Mouse (Mus musculus) spleen, adult 12 weeks (tissue): ENCODE data around the gene Hoxa3.

Experiments
- DNase-seq: peaks from one replicate; pipeline ENCODE4 v3.0.0; 2022; ENCODE audit warnings: low spot score

Hoxa3 gene

DNA sequence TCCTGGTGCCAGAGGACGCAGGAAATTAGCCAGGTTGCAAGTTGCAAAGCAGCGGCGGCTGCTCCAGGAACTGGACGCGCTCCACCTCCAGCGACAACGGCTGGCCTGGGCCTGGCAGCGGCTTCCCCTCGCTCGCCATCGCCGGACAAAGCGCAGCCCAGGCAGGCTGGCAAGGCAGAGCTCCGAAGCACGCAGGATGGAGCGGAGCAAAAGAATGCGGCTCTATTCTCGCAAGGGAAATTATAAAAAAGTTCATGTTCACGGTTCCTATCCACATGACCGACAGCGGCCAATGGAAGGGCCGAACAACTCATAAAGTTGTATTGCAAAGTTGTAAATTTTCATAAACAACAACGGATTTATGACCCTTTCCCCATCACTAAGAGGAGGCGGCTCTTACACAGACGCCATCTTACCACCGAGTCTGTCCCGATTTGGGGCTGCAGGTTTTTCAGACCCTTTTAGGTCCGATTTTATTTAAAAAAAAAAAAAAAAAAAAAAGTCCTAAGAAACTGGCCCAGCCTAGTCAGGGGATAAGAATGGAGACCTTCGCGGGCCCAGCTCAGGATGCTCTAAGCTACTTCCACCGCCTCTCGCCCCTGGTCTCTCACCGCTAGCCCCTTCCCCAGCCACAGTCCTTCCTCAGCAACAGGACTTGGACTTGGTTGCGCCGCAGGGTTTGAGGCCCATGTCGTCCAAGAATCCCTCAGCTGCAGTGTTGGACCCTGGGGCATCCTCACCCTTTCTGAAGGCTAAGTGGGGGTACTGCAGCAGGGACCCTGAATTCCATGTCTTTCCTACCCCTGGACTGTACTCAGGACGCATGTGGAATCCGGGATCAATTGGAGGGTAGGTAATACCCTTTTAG, at the start of gene Hoxa3, which contains the start of gene Gm28308:
TSS of gene Hoxa3 (minus strand) at position 218 of the 868 bp plus-strand sequence.
TSS of gene Gm28308 (minus strand) at position 221 of the 868 bp plus-strand sequence.
- DNase-seq: no peak

DNA sequence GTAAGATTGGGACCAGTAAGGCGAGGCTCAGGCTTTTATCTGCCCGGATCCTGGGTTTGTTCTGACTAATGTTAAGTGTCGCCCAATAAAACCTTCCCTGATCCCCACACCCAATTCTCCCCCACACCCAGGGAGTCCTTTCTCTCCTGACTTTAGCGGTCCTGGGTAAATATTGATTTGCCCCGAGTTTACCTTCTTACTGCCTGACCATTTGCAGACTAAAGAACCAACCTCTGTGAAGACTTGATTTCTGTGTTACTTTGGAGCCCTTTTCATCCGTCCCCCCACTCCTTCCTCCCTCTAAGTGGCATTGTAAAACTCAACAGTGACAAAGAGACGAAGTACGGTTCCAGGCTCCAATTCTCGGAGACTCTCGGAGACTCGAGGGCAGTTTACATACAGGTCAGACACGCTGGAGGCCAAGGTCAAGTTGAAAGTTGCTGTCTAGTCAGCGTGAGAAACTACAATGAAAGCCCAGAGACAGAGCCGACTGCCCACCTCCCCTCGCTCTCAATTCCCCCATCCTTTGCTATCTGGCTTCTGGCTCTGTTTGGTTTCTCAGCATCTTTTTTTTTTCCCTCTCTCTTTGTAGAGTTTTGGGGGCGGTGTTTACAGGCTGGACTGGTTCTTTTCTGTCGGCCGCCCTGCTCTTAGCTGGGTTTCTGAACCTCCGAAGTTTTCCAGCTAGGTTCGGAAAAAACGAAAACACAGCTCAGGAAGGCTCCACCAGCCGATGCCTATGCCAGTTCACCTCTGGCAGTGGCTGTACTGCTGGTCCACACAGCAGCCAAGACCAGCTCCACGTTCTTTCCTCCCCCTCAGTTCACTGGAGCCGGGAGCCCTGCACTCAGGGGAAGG, 49.6 kb upstream of the Hoxa3 start:
- no peak for DNase-seq

DNA sequence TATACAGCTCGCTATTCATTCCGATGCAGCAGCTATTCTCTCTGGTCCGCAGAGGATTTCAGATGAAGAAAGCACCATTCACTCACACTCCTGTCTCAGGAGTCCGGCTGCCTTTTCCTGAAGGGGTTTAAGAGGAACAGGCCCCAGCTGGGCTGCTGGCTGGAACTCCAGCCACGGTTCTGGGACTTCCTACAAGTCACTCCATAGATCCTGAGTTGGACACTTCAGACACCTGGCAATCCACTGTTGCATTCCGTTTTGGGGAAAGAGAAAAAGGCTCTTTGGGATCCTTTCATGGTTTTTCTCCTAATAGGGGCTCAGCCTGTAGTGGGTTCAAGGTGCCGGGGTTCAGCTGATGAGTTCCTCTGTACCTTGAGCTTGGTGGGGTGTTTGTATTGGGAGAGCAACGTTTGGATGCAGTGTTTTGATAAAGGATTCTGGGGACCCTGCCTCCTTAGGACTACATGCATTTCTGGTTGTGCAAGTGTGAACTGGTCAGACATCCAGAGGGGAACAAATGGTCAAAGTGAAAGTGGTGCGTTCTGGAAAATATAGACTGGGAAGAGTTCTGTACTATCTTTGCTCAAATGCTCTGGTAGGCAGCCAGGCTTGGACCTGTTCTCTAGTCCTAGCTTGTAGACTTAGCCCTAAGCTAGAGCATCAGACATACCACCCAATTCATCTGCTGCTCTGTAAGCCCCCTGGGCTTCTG, 48.8 kb upstream of the Hoxa3 start:
- no peak for DNase-seq

- no peak for DNase-seq
Observed at GRCm38 (mm10) chr6:52260654-52261575, 47.8 kb upstream of the Hoxa3 start, which contains the start of gene Hoxa13. Hoxa13 (minus strand) TSS chr6:52260880.

- DNase-seq: no peak
Observed at GRCm38 (mm10) chr6:52259811-52260261, 46.7 kb upstream of the Hoxa3 start.

- DNase-seq: no peak
Observed at GRCm38 (mm10) chr6:52259081-52259790, 46.1 kb upstream of the Hoxa3 start.

DNA sequence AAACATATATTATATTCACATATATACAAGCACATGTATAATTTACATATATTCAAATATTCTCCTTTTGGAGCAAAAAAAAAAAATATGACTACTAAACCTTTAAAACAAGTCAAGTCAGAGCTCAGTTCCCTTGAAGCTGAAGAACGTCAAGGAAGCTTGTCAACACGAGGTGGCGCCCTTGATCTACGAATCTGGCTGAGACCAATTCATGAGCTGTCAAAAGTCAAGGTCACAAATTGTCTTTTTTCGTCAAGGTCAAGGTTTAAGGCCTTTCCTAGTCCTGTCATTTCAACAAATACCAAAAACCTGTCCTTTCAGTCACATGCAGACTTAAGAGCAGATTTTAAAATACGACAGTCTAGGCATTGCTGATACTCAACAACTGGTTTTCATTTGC, 43.8 kb upstream of the Hoxa3 start:
- DNase-seq: peak; percentile 44

GRCm38 (mm10) chr6:52253511-52254500, 40.7 kb upstream of the Hoxa3 start:
- DNase-seq: no peak

GRCm38 (mm10) chr6:52252775-52253376, 39.7 kb upstream of the Hoxa3 start:
- no peak for DNase-seq

DNA sequence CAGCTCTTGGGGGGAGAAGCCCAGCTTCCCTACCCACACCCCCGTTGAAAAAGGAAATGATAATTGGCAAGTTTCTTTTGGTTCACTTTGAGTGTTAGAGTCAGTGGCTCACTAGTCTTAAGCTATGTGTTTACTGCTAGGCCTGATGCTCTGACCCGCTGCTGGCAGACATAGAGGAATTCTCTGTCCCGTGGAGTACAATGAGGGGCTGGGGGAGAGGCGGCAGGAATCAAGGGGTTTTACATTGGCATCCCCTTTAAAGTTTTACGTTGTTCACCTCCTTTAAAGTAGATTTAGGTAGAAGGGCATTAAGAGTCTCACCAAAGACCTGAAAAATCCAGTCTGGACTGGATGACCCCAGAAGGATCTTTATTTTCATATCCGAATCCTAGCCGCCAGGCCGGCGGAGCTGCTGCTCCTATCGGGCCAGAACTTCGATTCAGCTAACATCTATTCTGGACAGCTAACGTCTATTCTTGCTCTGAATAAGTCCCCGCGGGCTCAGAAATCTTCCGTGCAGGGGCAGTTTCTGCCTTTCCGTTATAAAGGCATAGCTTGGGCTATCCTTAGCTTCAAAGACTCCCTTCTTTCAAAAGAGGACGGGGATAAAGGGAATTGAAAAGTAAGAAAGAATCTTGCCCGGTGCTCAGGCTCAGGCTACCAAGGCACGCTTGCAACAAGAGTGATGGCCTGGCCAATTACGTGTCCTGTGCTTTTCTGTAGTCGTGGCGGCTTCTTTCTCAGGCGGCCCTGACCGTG, 39.1 kb upstream of the Hoxa3 start:
- DNase-seq: no peak

- DNase-seq: no peak
Observed at GRCm38 (mm10) chr6:52251177-52251879, 38.2 kb upstream of the Hoxa3 start.

GRCm38 (mm10) chr6:52249826-52250225, 36.7 kb upstream of the Hoxa3 start:
- no peak for DNase-seq

- DNase-seq: no peak
Observed at GRCm38 (mm10) chr6:52249415-52249738, 36.2 kb upstream of the Hoxa3 start.

DNA sequence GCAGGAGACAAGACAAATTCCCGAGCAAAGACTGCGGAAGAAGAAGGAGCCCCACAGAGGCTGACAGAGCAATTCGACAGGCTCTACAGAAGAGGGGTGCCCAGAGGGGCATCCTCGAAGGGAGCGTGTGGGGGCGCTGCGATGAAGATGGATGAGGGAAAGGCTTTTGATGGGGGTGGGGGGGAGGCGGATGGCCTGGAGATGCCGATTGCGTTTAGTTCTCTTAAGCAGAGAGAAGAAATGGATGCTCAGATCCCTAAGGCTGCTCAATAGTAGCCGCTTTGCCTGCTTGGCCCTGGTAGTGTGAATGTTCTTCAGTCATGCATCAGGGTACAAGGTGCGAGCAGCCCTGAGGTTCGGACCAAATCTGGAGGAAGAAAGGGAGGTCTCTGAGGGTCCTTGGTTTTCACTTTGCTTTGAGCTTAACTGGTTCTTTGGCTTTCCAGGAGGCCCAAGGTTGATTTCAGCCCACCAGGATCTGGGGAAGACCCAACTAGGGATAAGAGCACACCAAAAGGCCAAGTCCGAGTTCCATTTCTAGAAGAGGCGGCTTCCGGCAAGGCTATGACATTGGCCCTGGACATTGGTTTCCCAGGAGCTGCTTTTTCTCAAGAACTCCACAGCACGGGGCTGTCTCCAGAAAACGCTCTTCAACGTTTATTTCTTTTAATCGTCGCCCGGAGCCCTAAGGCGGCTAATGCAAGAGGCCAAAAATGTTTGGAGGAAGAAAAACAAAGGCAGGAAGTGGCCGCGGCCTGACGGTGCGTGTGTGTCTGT, 35.7 kb upstream of the Hoxa3 start:
- no peak for DNase-seq

DNA sequence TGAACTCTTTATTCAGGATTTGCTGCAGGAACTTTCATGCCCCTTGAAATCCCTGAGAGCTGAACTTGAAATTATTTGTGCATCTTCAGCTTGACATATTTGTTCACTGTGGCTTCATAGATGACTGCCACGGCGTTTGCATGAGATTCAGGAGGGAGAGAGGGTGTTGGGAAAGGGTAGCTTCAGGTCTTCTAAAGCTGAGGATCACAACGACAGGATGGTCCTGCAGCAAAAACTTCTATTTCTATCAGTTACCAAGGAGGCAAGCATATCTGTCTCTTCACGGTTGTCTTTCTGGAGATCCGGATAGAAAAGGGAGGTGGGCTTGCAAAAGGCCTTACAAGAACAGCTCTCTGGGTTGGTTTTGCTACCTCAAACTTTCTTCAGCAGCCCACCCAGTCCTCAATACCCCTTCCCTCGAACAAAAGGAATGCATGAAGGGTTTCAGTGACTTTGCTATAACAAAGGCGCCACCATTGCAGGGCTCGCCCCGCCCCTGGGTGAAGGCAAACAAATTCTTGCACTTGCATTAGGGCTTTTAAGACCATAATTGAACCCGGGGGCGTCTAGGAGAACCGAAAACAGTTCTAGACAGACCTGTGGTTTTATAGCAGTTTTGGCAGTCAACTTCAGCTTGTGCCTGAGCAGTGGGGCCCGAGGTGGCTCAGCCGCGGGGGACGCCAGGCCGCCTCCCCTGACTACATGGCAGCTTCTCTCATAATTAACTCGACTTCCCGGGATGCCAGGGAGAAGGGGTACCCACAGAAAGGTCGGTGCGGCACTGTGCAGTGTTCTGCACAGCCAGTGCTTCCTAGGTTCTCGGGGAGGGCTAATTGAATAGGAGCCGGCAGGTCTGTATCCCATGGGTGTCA, 34.9 kb upstream of the Hoxa3 start:
- DNase-seq: no peak

DNA sequence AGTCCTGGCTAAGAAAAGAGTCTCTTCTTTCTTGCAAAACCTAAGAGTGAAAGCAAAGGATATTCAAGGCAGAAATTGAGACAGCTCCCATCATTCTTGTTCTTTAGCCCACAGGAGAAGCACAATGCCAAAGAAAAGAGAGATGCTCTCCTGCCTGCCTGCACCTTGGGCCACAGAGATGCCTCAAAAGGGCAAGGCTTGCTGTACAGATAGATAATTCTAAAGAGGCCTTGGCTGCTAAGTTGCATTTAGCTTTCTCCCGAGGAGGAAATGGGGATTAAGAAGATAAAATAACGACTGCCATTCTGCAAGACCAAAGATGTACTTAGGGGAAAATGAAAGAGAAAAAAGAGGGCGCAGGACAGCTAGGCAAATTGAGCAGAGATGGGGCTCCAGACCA, 33.8 kb upstream of the Hoxa3 start:
- no peak for DNase-seq
